In genomic region chr7:144697870-144698269, GRCm38 (mm10) we compare ENCODE assay signal across 25 mouse cellular contexts. TPM values are rescaled to one million over a fixed set of nuclear protein-coding genes. Genes with fewer than 3 reads are reported as not detected.
"Had no signal": no experiment of that assay in that cellular context is flagged by ENCODE, and none has a peak within 500 bp of the region (broad histone marks: within the 10 kb centered on the region; RNA-seq: fewer than 3 reads in every experiment).

No protein-coding gene starts in this region.

- H3K4me1 ChIP-seq: heart, embryonic 13.5 days; heart, embryonic 15.5 days; hindbrain, embryonic 13.5 days; hindbrain, embryonic 15.5 days; intestine, embryonic 15.5 days; kidney, embryonic 15.5 days; limb, embryonic 13.5 days; limb, embryonic 15.5 days had no signal

- H3K9me3 ChIP-seq: heart, embryonic 15.5 days; intestine, embryonic 15.5 days; kidney, embryonic 15.5 days had no signal

- H3K4me3 ChIP-seq: heart, adult 2 months; heart, embryonic 13.5 days; heart, embryonic 15.5 days; hindbrain, embryonic 13.5 days; hindbrain, embryonic 15.5 days; intestine, embryonic 15.5 days; kidney, embryonic 15.5 days; limb, embryonic 13.5 days; limb, embryonic 15.5 days had no signal

- H3K4me2 ChIP-seq: heart, embryonic 11.5 days; heart, embryonic 13.5 days; heart, embryonic 15.5 days; hindbrain, embryonic 13.5 days; hindbrain, embryonic 15.5 days; intestine, embryonic 15.5 days; kidney, embryonic 15.5 days; limb, embryonic 13.5 days; limb, embryonic 15.5 days had no signal

- ATAC-seq: forebrain, postnatal 0 days; hindbrain, postnatal 0 days; intestine, embryonic 15.5 days had no signal

- H3K27ac ChIP-seq: heart, adult 2 months; heart, embryonic 13.5 days; heart, embryonic 15.5 days; hindbrain, embryonic 13.5 days; hindbrain, embryonic 15.5 days; hindbrain, postnatal 0 days; intestine, embryonic 15.5 days; kidney, embryonic 15.5 days; kidney, postnatal 0 days; limb, embryonic 13.5 days; limb, embryonic 15.5 days had no signal

- H3K9ac ChIP-seq: forebrain, postnatal 0 days; heart, embryonic 13.5 days; heart, embryonic 15.5 days; hindbrain, embryonic 13.5 days; hindbrain, embryonic 15.5 days; intestine, embryonic 15.5 days; kidney, embryonic 15.5 days; limb, embryonic 13.5 days; limb, embryonic 15.5 days had no signal

- H3K27me3 ChIP-seq: heart, embryonic 13.5 days; heart, embryonic 15.5 days; hindbrain, embryonic 13.5 days; hindbrain, embryonic 15.5 days; intestine, embryonic 15.5 days; kidney, embryonic 15.5 days; limb, embryonic 13.5 days; limb, embryonic 15.5 days had no signal

- H3K36me3 ChIP-seq: heart, embryonic 13.5 days; heart, embryonic 15.5 days; hindbrain, embryonic 13.5 days; hindbrain, embryonic 15.5 days; intestine, embryonic 15.5 days; kidney, embryonic 15.5 days; limb, embryonic 13.5 days; limb, embryonic 15.5 days had no signal

- DNase-seq: forebrain, postnatal 0 days; gastrocnemius, postnatal 25 days; heart, adult 2 months; heart, postnatal 14 days; heart, postnatal 36 days; kidney, adult 11 months; kidney, adult 2 months; kidney, adult 9 months; kidney, postnatal 14 days; kidney, postnatal 36 days; layer of hippocampus, adult 9-11 months; layer of hippocampus, postnatal 36 days; left cerebral cortex, postnatal 4 days had no signal

RNA-seq across cellular contexts. Expression of gene Ano1, which starts 53.9 kb away (rescaled TPM):
- total RNA-seq: granulocyte monocyte progenitor cell, adult 5-6 weeks had no signal
